Mouse (Mus musculus): Measurements from ENCODE around the gene Ank. TPM values are rescaled to one million over a fixed set of nuclear protein-coding genes. Genes with fewer than 3 reads are reported as not detected.

Ank gene
- total RNA-seq, 2 experiments from 2014 or later = 200 to 202 TPM

- no peak for DNase-seq
Measured at GRCm38 (mm10) chr15:27496596-27497299, 30.3 kb downstream of the Ank start.

GRCm38 (mm10) chr15:27497300-27497997, 31.0 kb downstream of the Ank start:
- no peak for DNase-seq

- DNase-seq = no peak
Measured at GRCm38 (mm10) chr15:27498078-27498477, 31.6 kb downstream of the Ank start.

GRCm38 (mm10) chr15:27500390-27500789, 33.9 kb downstream of the Ank start:
- no peak for DNase-seq

GRCm38 (mm10) chr15:27502338-27502737, 35.9 kb downstream of the Ank start:
- DNase-seq = no peak

- DNase-seq = peak; percentile 54 to 62
Measured at GRCm38 (mm10) chr15:27503221-27503620, 36.7 kb downstream of the Ank start.

GRCm38 (mm10) chr15:27503801-27504730, 37.6 kb downstream of the Ank start:
- no peak for DNase-seq

- peak in 1 of 2 experiments; percentile 51 for DNase-seq
Measured at GRCm38 (mm10) chr15:27506127-27506886, 39.8 kb downstream of the Ank start.

- no peak for DNase-seq
Measured at GRCm38 (mm10) chr15:27506893-27507596, 40.6 kb downstream of the Ank start.

- no peak for DNase-seq
Measured at GRCm38 (mm10) chr15:27508169-27508568, 41.7 kb downstream of the Ank start.

- peak in 1 of 2 experiments; percentile 47 for DNase-seq
Measured at GRCm38 (mm10) chr15:27508982-27509381, 42.5 kb downstream of the Ank start.

- DNase-seq = no peak
Measured at GRCm38 (mm10) chr15:27516927-27517326, 50.5 kb downstream of the Ank start.

GRCm38 (mm10) chr15:27518026-27518425, 51.5 kb downstream of the Ank start:
- DNase-seq = no peak

- DNase-seq = no peak
Measured at GRCm38 (mm10) chr15:27519857-27520256, 53.4 kb downstream of the Ank start.

- peak in 1 of 2 experiments; percentile 45 for DNase-seq
Measured at GRCm38 (mm10) chr15:27525233-27526005, 58.9 kb downstream of the Ank start.

- no peak for DNase-seq
Measured at GRCm38 (mm10) chr15:27528896-27529295, 62.4 kb downstream of the Ank start.

GRCm38 (mm10) chr15:27530023-27530422, 63.5 kb downstream of the Ank start:
- no peak for DNase-seq

- DNase-seq = no peak
Measured at GRCm38 (mm10) chr15:27533036-27533435, 66.6 kb downstream of the Ank start.

- no peak for DNase-seq
Measured at GRCm38 (mm10) chr15:27535681-27536080, 69.2 kb downstream of the Ank start.

GRCm38 (mm10) chr15:27536186-27536585, 69.7 kb downstream of the Ank start:
- DNase-seq = no peak
